In the genomic region with DNA sequence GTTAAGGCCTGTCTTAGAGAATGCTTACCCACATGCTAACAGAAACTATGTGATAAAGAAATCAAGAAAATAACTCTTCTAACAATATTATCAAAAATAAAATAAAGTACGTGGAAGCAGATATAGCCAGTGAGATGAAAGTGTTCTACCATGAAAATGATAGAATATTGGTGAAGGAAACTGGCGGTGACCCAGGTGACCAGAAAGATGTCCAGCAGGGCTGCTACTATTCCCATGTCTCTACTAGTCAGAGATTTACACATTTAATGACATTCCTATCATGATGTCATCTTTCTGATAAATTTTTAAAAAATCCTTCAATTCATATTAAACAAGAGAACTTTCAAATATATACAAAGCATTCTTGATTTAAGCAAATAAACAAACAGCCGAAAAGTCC, we compare ENCODE assay signal across 14 mouse cellular contexts.
"Had no signal": no experiment of that assay in that cellular context is flagged by ENCODE, and none has a peak within 500 bp of the region (broad histone marks: within the 10 kb centered on the region; RNA-seq: fewer than 3 reads in every experiment).

No protein-coding gene starts in this region.

- H3K4me1 ChIP-seq: liver, embryonic 13.5 days had no signal

- DNase-seq: kidney, postnatal 14 days; kidney, postnatal 4 days; liver, embryonic 13.5 days; lung, adult 2 months; lung, postnatal 14 days; lung, postnatal 4 days; midbrain, embryonic 14.5 days; right cerebral cortex, adult 18-20 months; right cerebral cortex, postnatal 14 days; right cerebral cortex, postnatal 4 days; thymus, adult 2 months; thymus, postnatal 14 days; thymus, postnatal 4 days had no signal

- H3K9ac ChIP-seq: liver, embryonic 13.5 days had no signal

- H3K36me3 ChIP-seq: liver, embryonic 13.5 days had no signal

- H3K27ac ChIP-seq: liver, embryonic 13.5 days; stomach, postnatal 0 days had no signal

- H3K4me3 ChIP-seq: liver, embryonic 13.5 days had no signal

- H3K27me3 ChIP-seq: liver, embryonic 13.5 days had no signal
